In the genomic region with DNA sequence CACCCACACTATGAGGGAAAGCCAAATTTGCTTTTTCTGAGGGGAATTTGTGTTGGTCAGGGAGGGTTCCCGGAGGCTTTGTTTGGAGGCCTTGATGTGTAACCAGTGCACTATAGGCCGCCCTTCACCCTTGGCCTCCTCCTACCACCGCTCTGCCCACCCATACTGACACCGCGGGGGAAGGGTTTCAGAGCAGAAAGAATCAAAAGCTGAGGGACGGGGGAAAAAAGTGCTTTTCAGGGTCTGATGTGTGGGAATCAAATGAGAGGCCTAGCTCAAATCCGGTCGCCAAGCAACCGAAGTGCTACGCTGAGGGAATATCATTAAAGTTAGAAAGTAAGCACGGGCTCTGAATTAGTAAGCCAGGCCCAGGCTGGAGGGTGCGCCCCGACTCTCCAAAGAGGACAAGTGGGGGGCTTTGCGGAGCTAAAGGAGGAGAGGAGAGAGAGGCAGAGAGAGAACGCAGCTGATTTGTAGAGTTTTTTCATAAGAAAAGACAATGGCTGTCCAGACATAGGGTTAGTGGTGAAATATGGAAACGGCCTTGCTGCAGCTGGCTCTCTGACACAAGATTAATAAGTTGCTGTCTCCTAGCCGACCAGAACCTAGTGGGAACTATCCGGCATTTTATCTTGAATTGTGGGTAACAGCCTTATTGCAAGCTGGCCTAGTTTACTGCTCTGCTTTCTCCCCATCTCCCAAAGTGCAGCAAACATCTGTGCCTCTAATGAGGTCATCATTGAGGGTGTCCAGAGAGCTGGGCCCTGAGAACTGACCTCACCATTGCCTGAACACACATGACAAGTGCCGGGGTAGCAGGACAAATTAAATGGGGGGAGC, we compare ENCODE assay signal across 9 mouse cellular contexts.
DNase-seq lines count a peak whose midpoint lies in the region; ATAC-seq and TF ChIP-seq lines count a peak whose summit lies in the region.
"Had no signal": no experiment of that assay in that cellular context is flagged by ENCODE, and none has a peak within 500 bp of the region (broad histone marks: within the 10 kb centered on the region; RNA-seq: fewer than 3 reads in every experiment).

No protein-coding gene starts in this region.

- no peak for TF ChIP-seq POLR2A in brain, embryonic 14.5 days (IDR thresholded peaks at IDR 0.05; ENCODE audit: borderline replicate concordance, extremely low read depth, insufficient read depth, insufficient read length, poor library complexity, severe bottlenecking)
- TF ChIP-seq POLR2A in cortical plate, adult 2 months (IDR thresholded peaks at IDR 0.05; ENCODE audit: extremely low read depth, insufficient read depth, low read length), result no peak

- DNase-seq in brain, embryonic 14.5 days (ENCODE audit: low read depth), result peak; percentile 95
- peak; percentile 89 for DNase-seq in hindbrain, embryonic 10.5 days (ENCODE audit: low spot score)
- no peak for DNase-seq in limb, embryonic 10.5 days (ENCODE audit: low spot score)
- peak; percentile 52 for DNase-seq in right cerebral cortex, postnatal 4 days
- DNase-seq in spleen, postnatal 4 days (ENCODE audit: low spot score in 2 of 2), result no peak

- no peak overlapping the region for H3K4me3 ChIP-seq in cortical plate, adult 2 months (ENCODE audit: insufficient read depth, low read length)
- H3K4me3 ChIP-seq in hindbrain, embryonic 10.5 days, result peak overlapping the region; percentile 14
- H3K4me3 ChIP-seq in limb, embryonic 10.5 days, result no peak overlapping the region
- no peak overlapping the region for H3K4me3 ChIP-seq in liver, embryonic 12.5 days
- H3K4me3 ChIP-seq: heart, embryonic 13.5 days had no signal

- H3K36me3 ChIP-seq in hindbrain, embryonic 10.5 days, result no peaks in the 10 kb centered on the region
- H3K36me3 ChIP-seq in limb, embryonic 10.5 days, result no peaks in the 10 kb centered on the region
- H3K36me3 ChIP-seq in liver, embryonic 12.5 days, result no peaks in the 10 kb centered on the region
- H3K36me3 ChIP-seq: heart, embryonic 13.5 days had no signal

- WGBS in hindbrain, embryonic 10.5 days, result 23% methylated on average over 19 of the region's 19 CpGs
- 77% methylated on average over 19 of the region's 19 CpGs for WGBS in limb, embryonic 10.5 days
- WGBS in liver, embryonic 12.5 days (ENCODE audit: insufficient replicate concordance), result 73% methylated on average over 19 of the region's 19 CpGs

- H3K9me3 ChIP-seq in hindbrain, embryonic 10.5 days, result no peaks in the 10 kb centered on the region
- no peaks in the 10 kb centered on the region for H3K9me3 ChIP-seq in limb, embryonic 10.5 days (replicated peaks)
- H3K9me3 ChIP-seq in liver, embryonic 12.5 days (replicated peaks), result no peaks in the 10 kb centered on the region
- H3K9me3 ChIP-seq: heart, embryonic 13.5 days had no signal

- H3K4me1 ChIP-seq in cortical plate, adult 2 months (ENCODE audit: control insufficient read depth, insufficient read depth, low read length), result no peaks in the 10 kb centered on the region; the same call in 1 of the 2 replicates
- H3K4me1 ChIP-seq in hindbrain, embryonic 10.5 days (replicated peaks), result peaks cover 81% of the 10 kb centered on the region
- H3K4me1 ChIP-seq in limb, embryonic 10.5 days, result peaks cover 17% of the 10 kb centered on the region
- no peaks in the 10 kb centered on the region for H3K4me1 ChIP-seq in liver, embryonic 12.5 days

- H3K27me3 ChIP-seq in hindbrain, embryonic 10.5 days (ENCODE audit: insufficient read depth, poor library complexity, severe bottlenecking), result no peaks in the 10 kb centered on the region
- no peaks in the 10 kb centered on the region for H3K27me3 ChIP-seq in limb, embryonic 10.5 days (ENCODE audit: low read depth, poor library complexity, severe bottlenecking)
- no peaks in the 10 kb centered on the region for H3K27me3 ChIP-seq in liver, embryonic 12.5 days (replicated peaks)
- H3K27me3 ChIP-seq: heart, embryonic 13.5 days had no signal

- TF ChIP-seq CTCF in brain, embryonic 14.5 days (IDR thresholded peaks at IDR 0.05; ENCODE audit: borderline replicate concordance, extremely low read depth, insufficient read depth, insufficient read length), result no peak
- no peak for TF ChIP-seq CTCF in cortical plate, adult 2 months (IDR thresholded peaks at IDR 0.05; ENCODE audit: extremely low read depth, insufficient read depth, low read length)

- H3K4me2 ChIP-seq in liver, embryonic 12.5 days, result no peak overlapping the region
- H3K4me2 ChIP-seq: heart, embryonic 13.5 days had no signal

- no peak for ATAC-seq in liver, embryonic 12.5 days

- H3K27ac ChIP-seq in cortical plate, adult 2 months (ENCODE audit: insufficient read depth, low read length), result peak overlapping the region; percentile 80; the same call in 1 of the 2 replicates
- peak overlapping the region; percentile 90 for H3K27ac ChIP-seq in hindbrain, embryonic 10.5 days
- peak overlapping the region; percentile 14; the same call in 1 of the 2 replicates for H3K27ac ChIP-seq in limb, embryonic 10.5 days
- H3K27ac ChIP-seq in liver, embryonic 12.5 days, result no peak overlapping the region
- H3K27ac ChIP-seq: heart, embryonic 13.5 days; macrophage had no signal

- H3K9ac ChIP-seq in liver, embryonic 12.5 days, result no peak overlapping the region
- H3K9ac ChIP-seq: heart, embryonic 13.5 days had no signal

Comparison
In these comparisons a context has a peak if more than half of its experiments do, and no peak if none do; other contexts are left out.
1. DNase-seq: peak in brain, embryonic 14.5 days (single experiment), hindbrain, embryonic 10.5 days (single experiment) and right cerebral cortex, postnatal 4 days (single experiment); none in limb, embryonic 10.5 days (single experiment) and spleen, postnatal 4 days (0 of 2).